Mouse (Mus musculus): ENCODE data around the gene Abcb8.

The Abcb8 gene

GRCm38 (mm10) chr5:24453985-24454303 is 60.5 kb downstream of the Abcb8 start:
- no peak for DNase-seq (ENCODE audit: low spot score in 2 of 2)

DNA sequence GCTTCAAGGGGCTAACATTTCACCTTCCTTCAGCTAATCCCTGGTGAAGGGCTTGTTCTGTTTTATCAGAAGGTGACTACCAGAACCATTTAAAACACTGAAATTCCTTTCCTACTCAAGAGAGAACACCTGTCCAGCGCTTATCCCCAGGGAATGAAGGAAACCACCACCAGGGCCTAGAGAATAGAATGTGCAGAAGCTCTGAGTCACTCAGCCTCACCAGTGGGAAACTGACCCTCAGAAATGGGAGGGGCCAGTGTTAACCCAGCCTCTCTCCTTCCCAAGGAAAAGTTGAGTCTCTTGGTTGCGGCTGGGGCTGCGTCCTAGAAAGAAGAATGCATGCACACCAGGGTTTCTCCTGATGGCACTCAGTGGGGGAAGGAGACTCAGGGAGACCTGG is 61.6 kb downstream of the Abcb8 start:
- no peak for DNase-seq (ENCODE audit: low spot score in 2 of 2)

- no peak for DNase-seq (ENCODE audit: low spot score in 2 of 2)
Measured at GRCm38 (mm10) chr5:24455613-24456012, 62.1 kb downstream of the Abcb8 start.

Measured in frontal cortex, postnatal 10 days (tissue).